Mouse (Mus musculus): ENCODE measurements at regions not wholly inside any gene's neighbourhood (a gene's known extent, or its start where the extent isn't known, plus 50 kb on each side); places are given as distances from the start of the nearest gene placed in this dataset.

- no peaks in the 10 kb centered on the region for H3K36me3 ChIP-seq (ENCODE audit: control insufficient read depth, insufficient read depth, low read length)
- WGBS: 11% methylated on average over 4 of the region's 4 CpGs
- ATAC-seq (ENCODE audit: low FRiP score, low read depth) (peak; percentile 64; the same call in 1 of the 2 replicates), DNase-seq (ENCODE audit: low spot score) (peak; percentile 94)
- H3K4me3 ChIP-seq (replicated peaks; ENCODE audit: low read length): no peak overlapping the region
- peaks cover 23% of the 10 kb centered on the region for H3K4me1 ChIP-seq (ENCODE audit: control insufficient read depth, insufficient read depth, low read length)
- H3K9me3 ChIP-seq (ENCODE audit: control insufficient read depth, low read length): no peaks in the 10 kb centered on the region
- H3K27me3 ChIP-seq (ENCODE audit: control insufficient read depth, insufficient read depth, low read length): no peaks in the 10 kb centered on the region
- no peak overlapping the region for H3K4me2 ChIP-seq (replicated peaks; ENCODE audit: low read depth, low read length, severe bottlenecking)
- no peak overlapping the region for H3K9ac ChIP-seq (ENCODE audit: low read depth, low read length, severe bottlenecking)
- no peak for TF ChIP-seq POLR2A (IDR thresholded peaks at IDR 0.05; ENCODE audit: borderline replicate concordance, extremely low read depth, insufficient read depth, insufficient read length)
- peak overlapping the region; percentile 34 for H3K27ac ChIP-seq (replicated peaks; ENCODE audit: low read depth, low read length)
Measured at GRCm38 (mm10) chr1:137654171-137654570, 521.3 kb downstream of the Ptprc start.

- WGBS: 55% methylated on average over 5 of the region's 5 CpGs
- DNase-seq (ENCODE audit: low spot score): no peak
- Histone ChIP-seq H3K27me3 (ENCODE audit: control insufficient read depth, insufficient read depth, low read length) (no peaks in the 10 kb centered on the region), H3K27ac (replicated peaks; ENCODE audit: low read depth, low read length) (peak overlapping the region; percentile 16; the same call in 1 of the 2 replicates), H3K9me3 (ENCODE audit: control insufficient read depth, low read length) (no peaks in the 10 kb centered on the region), H3K9ac (ENCODE audit: low read depth, low read length, severe bottlenecking) (no peak overlapping the region), H3K4me2 (replicated peaks; ENCODE audit: low read depth, low read length, severe bottlenecking) (no peak overlapping the region), H3K36me3 (ENCODE audit: control insufficient read depth, insufficient read depth, low read length) (no peaks in the 10 kb centered on the region), H3K4me3 (replicated peaks; ENCODE audit: low read length) (no peak overlapping the region), H3K4me1 (ENCODE audit: control insufficient read depth, insufficient read depth, low read length) (peaks cover 23% of the 10 kb centered on the region)
- ATAC-seq (ENCODE audit: low FRiP score, low read depth): no peak
- no peak for TF ChIP-seq POLR2A (IDR thresholded peaks at IDR 0.05; ENCODE audit: borderline replicate concordance, extremely low read depth, insufficient read depth, insufficient read length)
Measured at GRCm38 (mm10) chr1:137653495-137653894, 522.0 kb downstream of the Ptprc start.

- no peak for ATAC-seq (ENCODE audit: low FRiP score, low read depth)
- Histone ChIP-seq H3K27ac (replicated peaks; ENCODE audit: low read depth, low read length) (no peak overlapping the region), H3K4me2 (replicated peaks; ENCODE audit: low read depth, low read length, severe bottlenecking) (no peak overlapping the region), H3K4me1 (ENCODE audit: control insufficient read depth, insufficient read depth, low read length) (peaks cover 20% of the 10 kb centered on the region), H3K27me3 (ENCODE audit: control insufficient read depth, insufficient read depth, low read length) (no peaks in the 10 kb centered on the region), H3K9ac (ENCODE audit: low read depth, low read length, severe bottlenecking) (no peak overlapping the region), H3K4me3 (replicated peaks; ENCODE audit: low read length) (no peak overlapping the region), H3K9me3 (ENCODE audit: control insufficient read depth, low read length) (no peaks in the 10 kb centered on the region), H3K36me3 (ENCODE audit: control insufficient read depth, insufficient read depth, low read length) (no peaks in the 10 kb centered on the region)
- DNase-seq (ENCODE audit: low spot score): no peak
- TF ChIP-seq POLR2A (IDR thresholded peaks at IDR 0.05; ENCODE audit: borderline replicate concordance, extremely low read depth, insufficient read depth, insufficient read length): no peak
- WGBS: 55% methylated on average over 3 of the region's 3 CpGs
Measured at GRCm38 (mm10) chr1:137650629-137651028, 524.9 kb downstream of the Ptprc start.

GRCm38 (mm10) chr1:137650082-137650481, 525.4 kb downstream of the Ptprc start:
- ATAC-seq (ENCODE audit: low FRiP score, low read depth) (no peak), DNase-seq (ENCODE audit: low spot score) (no peak)
- H3K27ac ChIP-seq (replicated peaks; ENCODE audit: low read depth, low read length): 0 out of 2 replicates have a peak overlapping the region, but pooled peaks have one; percentile 56
- no peaks in the 10 kb centered on the region for H3K9me3 ChIP-seq (ENCODE audit: control insufficient read depth, low read length)
- H3K9ac ChIP-seq (ENCODE audit: low read depth, low read length, severe bottlenecking): no peak overlapping the region
- no peak for TF ChIP-seq POLR2A (IDR thresholded peaks at IDR 0.05; ENCODE audit: borderline replicate concordance, extremely low read depth, insufficient read depth, insufficient read length)
- peaks cover 20% of the 10 kb centered on the region for H3K4me1 ChIP-seq (ENCODE audit: control insufficient read depth, insufficient read depth, low read length)
- H3K36me3 ChIP-seq (ENCODE audit: control insufficient read depth, insufficient read depth, low read length): no peaks in the 10 kb centered on the region
- H3K27me3 ChIP-seq (ENCODE audit: control insufficient read depth, insufficient read depth, low read length): no peaks in the 10 kb centered on the region
- H3K4me2 ChIP-seq (replicated peaks; ENCODE audit: low read depth, low read length, severe bottlenecking): no peak overlapping the region
- 11% methylated on average over 2 of the region's 2 CpGs for WGBS
- no peak overlapping the region for H3K4me3 ChIP-seq (replicated peaks; ENCODE audit: low read length)

GRCm38 (mm10) chr1:137648832-137649231, 526.7 kb downstream of the Ptprc start:
- no peak for ATAC-seq (ENCODE audit: low FRiP score, low read depth)
- DNase-seq (ENCODE audit: low spot score): no peak
- no peak overlapping the region for H3K9ac ChIP-seq (ENCODE audit: low read depth, low read length, severe bottlenecking)

GRCm38 (mm10) chr1:137644601-137645040, 530.9 kb downstream of the Ptprc start:
- ATAC-seq (ENCODE audit: low FRiP score, low read depth) (peak; percentile 65; the same call in 1 of the 2 replicates), DNase-seq (ENCODE audit: low spot score) (peak; percentile 69)
- Histone ChIP-seq H3K4me3 (replicated peaks; ENCODE audit: low read length) (no peak overlapping the region), H3K9ac (ENCODE audit: low read depth, low read length, severe bottlenecking) (no peak overlapping the region), H3K27ac (replicated peaks; ENCODE audit: low read depth, low read length) (no peak overlapping the region), H3K36me3 (ENCODE audit: control insufficient read depth, insufficient read depth, low read length) (no peaks in the 10 kb centered on the region), H3K27me3 (ENCODE audit: control insufficient read depth, insufficient read depth, low read length) (no peaks in the 10 kb centered on the region), H3K9me3 (ENCODE audit: control insufficient read depth, low read length) (no peaks in the 10 kb centered on the region), H3K4me2 (replicated peaks; ENCODE audit: low read depth, low read length, severe bottlenecking) (no peak overlapping the region), H3K4me1 (ENCODE audit: control insufficient read depth, insufficient read depth, low read length) (peaks cover 6% of the 10 kb centered on the region)
- WGBS: 23% methylated on average over 6 of the region's 6 CpGs
- TF ChIP-seq POLR2A (IDR thresholded peaks at IDR 0.05; ENCODE audit: borderline replicate concordance, extremely low read depth, insufficient read depth, insufficient read length): no peak

More at GRCm38 (mm10) chr1:137648832-137649231, 526.7 kb downstream of the Ptprc start:
- 80% methylated on average over 1 of the region's 1 CpGs for WGBS
- H3K4me2 ChIP-seq (replicated peaks; ENCODE audit: low read depth, low read length, severe bottlenecking): no peak overlapping the region
- no peaks in the 10 kb centered on the region for H3K9me3 ChIP-seq (ENCODE audit: control insufficient read depth, low read length)
- no peak overlapping the region for H3K4me3 ChIP-seq (replicated peaks; ENCODE audit: low read length)
- no peak overlapping the region for H3K27ac ChIP-seq (replicated peaks; ENCODE audit: low read depth, low read length)
- H3K4me1 ChIP-seq (ENCODE audit: control insufficient read depth, insufficient read depth, low read length): peaks cover 16% of the 10 kb centered on the region
- no peaks in the 10 kb centered on the region for H3K36me3 ChIP-seq (ENCODE audit: control insufficient read depth, insufficient read depth, low read length)
- no peak for TF ChIP-seq POLR2A (IDR thresholded peaks at IDR 0.05; ENCODE audit: borderline replicate concordance, extremely low read depth, insufficient read depth, insufficient read length)
- H3K27me3 ChIP-seq (ENCODE audit: control insufficient read depth, insufficient read depth, low read length): no peaks in the 10 kb centered on the region

Measured in limb, embryonic 14.5 days (tissue).